Mouse (Mus musculus): ENCODE measurements around the gene Hcn2.
"Not testable (repeated sequence)": the region's sequence is repeated elsewhere in the genome, so short reads cannot be mapped to it uniquely, and the experiment has no call there.

Gene Hcn2

DNA sequence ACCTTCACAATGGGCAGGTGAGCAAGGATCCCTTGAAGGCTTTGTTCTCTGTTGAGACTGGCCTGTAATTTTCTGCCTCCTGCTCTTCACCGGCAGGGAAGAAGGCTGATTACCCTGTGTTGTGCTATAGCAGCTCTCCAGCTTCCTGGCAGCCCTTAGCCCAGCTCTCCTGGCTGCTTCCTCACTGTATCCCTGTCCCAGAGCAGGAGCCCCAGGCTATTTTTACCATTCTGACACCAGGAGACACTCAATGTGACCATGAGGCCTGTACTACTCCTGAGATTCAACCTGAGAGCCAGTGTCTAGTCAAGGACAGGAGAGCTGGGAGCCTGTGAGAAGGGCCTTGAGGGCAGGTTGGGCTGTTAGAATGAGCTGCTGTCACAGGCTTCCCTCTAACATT is 29.7 kb upstream of the Hcn2 start:
- in situ Hi-C loops (cut with MboI, MseI): loop anchor here (25.0 kb wide), 1 partner anchor 1099 kb away; the partner anchor contains the start of gene Syde1

DNA sequence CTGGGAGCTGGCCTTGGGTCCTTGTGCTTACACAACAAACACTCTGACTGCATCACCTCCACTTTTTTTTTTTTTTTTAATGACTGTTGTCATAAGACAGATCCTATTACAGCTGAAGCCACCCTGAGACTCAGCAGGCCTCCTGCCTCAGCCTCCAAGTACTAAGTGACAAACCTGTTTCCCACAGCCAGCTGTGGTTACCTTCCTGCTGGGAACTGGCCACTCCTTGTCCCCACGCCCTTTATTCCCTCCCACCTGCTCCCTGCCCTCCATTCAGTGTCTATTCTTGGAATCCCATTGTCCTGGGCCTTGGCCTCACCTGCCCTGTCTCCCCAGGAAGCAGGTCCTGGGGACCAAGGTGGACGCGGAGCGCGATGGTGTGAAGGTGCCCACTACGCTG is 28.9 kb upstream of the Hcn2 start:
- in situ Hi-C loops (cut with MboI, MseI): loop anchor here (25.0 kb wide), 1 partner anchor 1100 kb away; the partner anchor contains the start of gene Syde1

GRCm38 (mm10) chr10:79688720-79689119 is 27.7 kb upstream of the Hcn2 start, which contains the start of gene Gzmm:
TSS of gene Gzmm (plus strand) at chr10:79689020.
- in situ Hi-C loops (cut with MboI, MseI): loop anchor here (25.0 kb wide), 1 partner anchor 1101 kb away; the partner anchor contains the start of gene Syde1

GRCm38 (mm10) chr10:79689178-79689577 is 27.3 kb upstream of the Hcn2 start:
- in situ Hi-C loops (cut with MboI, MseI): loop anchor here (25.0 kb wide), 1 partner anchor 1102 kb away; the partner anchor contains the start of gene Syde1

DNA sequence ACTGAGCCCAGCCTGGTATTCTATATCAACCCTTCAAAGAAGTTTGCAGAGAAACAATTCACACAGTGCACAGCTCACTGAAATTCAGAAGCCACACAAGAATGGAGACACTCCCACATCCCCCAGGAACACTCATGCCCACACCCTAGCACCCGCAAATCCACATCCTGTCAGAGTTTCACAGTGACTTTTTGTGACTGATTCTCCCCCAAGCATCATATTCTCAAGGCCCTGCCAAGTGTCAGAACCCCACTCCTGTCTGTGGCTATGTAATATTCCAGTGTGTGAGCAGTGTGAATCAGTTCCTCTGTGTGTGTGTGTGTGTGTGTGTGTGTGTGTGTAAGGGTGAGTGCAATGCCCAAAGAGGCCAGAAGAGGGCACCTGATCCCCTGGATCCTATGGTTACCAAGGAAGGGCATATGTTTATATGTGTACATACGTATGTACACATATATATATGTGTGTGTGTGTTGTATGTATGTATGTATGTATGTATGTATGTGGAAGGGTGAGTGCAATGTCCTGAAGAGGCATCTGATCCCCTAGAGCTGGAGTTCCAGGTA is 24.4 kb upstream of the Hcn2 start:
- in situ Hi-C loops (cut with MboI, MseI): loop anchor here (25.0 kb wide), 1 partner anchor 1105 kb away; the partner anchor contains the start of gene Syde1

DNA sequence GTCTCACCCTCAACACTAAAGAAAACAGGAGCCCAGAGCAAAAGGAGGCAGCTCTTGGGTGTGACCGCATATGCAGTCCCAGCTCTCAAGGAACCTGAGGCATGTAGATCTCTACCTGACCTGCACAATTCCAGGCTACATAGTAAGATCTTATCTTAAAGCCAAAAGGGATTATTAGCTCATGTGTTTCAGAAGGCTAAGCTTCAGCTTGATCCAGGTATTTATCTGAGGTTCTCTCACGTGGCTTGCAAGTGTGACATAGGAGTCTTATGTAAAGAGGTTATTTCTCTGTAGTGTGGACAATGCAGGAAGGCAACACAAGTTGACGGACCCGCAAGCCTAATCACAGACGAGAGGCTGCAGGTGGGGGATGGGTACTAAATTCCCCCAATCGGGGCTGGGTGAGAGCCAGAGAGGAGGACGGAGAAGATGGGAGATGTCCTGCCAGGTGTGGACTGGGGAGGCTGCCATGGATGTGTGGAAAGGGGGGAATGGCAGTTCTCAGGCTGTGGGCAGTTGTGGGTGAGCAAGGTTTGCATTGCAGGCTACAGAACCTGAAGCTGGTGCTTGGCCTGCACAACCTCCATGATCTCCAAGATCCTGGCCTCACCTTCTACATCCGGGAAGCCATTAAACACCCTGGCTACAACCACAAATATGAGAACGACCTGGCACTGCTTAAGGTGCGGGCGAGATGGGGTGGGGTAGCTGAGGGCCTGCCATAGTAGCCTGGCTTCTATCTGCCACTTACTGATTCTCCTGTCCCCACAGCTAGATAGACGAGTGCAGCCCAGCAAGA is 22.7 kb upstream of the Hcn2 start:
- in situ Hi-C loops (cut with MboI, MseI): loop anchor here (25.0 kb wide), 1 partner anchor 1106 kb away; the partner anchor contains the start of gene Syde1

DNA sequence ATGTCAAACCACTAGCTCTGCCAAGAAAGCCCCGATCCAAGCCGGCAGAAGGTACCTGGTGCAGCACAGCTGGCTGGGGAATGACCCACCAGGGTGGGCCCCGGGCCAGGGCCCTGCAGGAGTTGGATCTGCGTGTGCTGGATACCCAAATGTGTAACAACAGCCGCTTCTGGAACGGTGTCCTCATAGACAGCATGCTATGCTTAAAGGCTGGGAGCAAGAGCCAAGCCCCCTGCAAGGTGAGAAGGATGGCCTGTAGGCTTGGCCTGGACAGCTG is 22.1 kb upstream of the Hcn2 start:
- in situ Hi-C loops (cut with MboI, MseI): loop anchor here (25.0 kb wide), 1 partner anchor 1107 kb away; the partner anchor contains the start of gene Syde1

DNA sequence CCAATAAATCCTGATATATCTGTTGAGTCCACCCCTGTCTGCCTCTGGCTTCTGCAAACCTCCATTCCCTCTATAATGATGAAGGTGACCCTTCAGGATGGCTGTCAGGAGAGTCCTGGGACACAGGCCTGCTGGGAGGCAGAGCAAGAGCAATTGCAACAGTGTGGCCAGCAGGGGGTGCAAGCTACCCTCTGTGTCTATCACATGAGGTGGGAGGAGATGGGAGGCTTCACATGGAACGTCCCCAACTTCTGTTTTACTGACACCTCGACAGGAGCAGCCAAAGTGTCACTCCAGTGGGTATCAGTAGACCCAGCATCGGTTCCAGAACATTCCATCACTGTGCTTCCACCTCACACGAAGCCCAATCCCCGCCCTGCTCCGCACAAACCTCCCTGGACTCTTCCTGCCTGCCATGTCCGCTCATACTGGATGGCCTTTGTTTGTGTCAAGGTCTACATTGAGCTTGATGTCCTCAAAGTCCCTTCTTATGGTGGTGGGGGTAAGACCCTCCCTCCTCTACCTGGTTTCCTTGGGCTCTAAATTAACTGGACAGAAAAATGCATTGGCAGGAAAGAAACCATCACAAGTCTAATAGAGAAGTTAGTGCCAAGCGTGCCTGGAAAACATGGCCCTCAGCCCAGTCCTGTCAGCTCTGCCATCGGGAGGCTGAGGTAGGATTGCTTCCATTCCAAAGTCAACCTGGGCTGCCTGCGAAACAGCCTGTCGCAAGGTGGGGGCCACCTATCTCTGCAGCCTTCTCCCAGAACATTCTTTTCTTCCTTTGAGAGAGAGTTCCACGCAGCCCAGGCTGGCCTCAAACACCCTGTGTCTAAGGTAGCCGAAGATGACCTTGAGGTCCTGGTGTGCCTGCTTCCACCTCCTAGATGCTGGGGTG is 21.0 kb upstream of the Hcn2 start:
- in situ Hi-C loops (cut with MboI, MseI): loop anchor here (25.0 kb wide), 1 partner anchor 1108 kb away; the partner anchor contains the start of gene Syde1

DNA sequence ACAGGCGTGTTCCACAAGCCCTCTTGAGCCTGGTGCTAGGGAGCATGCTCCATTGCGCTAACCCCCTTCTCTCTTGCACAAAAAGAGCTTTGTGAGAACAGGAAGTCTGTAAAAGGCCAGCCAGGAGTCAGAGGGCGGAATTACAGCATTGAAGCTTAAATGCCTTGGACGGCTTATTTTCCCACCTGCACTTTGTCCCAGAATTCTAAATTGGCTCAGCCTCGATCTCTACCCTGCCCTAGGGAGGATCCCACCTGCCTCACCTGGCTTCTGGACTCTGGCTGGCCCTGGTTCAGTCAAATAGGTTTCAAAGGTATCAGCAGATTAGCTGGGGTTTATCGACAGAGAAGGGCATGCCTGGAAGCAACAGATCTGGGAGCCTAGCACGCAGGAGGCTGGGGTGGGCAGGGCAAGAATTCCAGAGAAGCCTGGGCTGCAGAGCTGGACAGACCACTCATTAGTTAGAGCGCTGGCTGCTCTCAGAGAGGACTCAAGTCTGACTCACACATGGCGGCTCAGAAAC is 20.2 kb upstream of the Hcn2 start:
- in situ Hi-C loops (cut with MboI, MseI): loop anchor here (25.0 kb wide), 1 partner anchor 1109 kb away; the partner anchor contains the start of gene Syde1

DNA sequence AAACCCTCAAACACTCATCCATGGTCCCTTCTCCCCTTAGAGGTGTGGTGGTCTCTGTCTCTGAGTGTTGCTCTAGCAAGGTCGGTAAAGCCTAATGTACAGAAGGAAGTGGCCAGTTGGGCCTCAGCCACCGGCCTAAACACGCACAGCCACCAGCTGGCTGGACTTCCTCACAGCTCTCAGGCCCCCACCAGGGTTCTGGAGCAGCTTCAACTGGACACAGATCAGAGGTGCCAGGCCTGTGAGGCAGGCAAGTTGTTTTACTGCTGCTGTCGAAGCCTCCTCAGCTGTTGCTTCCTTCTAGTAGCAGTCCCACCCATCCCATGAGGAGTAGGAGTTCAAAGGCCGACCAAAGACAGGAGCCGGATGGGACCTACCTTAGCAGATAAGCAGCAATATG is 18.5 kb upstream of the Hcn2 start:
- in situ Hi-C loops (cut with MboI, MseI): loop anchor here (25.0 kb wide), 1 partner anchor 1111 kb away; the partner anchor contains the start of gene Syde1

- in situ Hi-C loops (cut with MboI, MseI): loop anchor here (25.0 kb wide), 1 partner anchor 1111 kb away; the partner anchor contains the start of gene Syde1
Measured at GRCm38 (mm10) chr10:79698459-79698858, 18.0 kb upstream of the Hcn2 start.

DNA sequence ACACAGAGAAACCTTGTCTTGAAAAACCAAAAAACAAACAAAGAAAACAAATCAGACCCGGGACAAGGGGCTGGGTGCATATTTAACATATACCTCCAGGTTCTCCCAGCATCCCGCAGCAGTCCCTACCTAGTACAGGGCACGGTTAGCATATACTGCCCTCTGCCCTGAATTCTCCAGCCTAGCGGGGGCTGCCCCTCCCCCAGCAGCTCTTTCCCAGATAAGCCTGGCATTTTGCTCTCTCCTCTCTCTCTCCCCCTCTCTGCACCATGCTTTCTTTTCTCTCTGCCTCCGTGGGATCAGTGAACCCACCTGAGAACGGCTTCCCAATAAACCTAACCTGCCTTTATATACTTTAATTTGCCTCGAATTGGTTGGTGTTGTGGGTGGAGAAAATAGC is 15.8 kb upstream of the Hcn2 start:
- in situ Hi-C loops (cut with MboI, MseI): no loop called here

GRCm38 (mm10) chr10:79701443-79702129 is 14.8 kb upstream of the Hcn2 start:
- in situ Hi-C loops (cut with MboI, MseI): no loop called here

- in situ Hi-C loops (cut with MboI, MseI): not testable (repeated sequence)
Measured at GRCm38 (mm10) chr10:79702970-79703369, 13.5 kb upstream of the Hcn2 start.

DNA sequence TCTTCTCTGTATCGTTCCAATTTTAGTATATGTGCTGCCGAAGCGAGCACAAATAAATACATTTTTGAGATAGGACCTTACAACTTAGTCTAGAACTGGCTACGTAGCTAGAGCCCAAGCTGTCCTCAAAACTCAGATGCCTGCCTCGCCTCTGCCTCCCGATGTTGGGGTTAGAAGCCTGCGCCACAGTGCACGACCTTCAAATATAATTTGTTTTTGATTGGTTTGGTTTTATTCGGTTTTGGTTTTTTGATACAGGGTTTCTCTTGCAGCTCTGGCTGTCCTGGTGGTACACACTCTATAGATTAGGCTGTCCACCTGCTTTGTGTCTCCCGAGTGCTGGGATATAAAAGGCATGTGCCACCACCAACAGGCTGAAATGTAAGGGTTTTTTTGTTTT is 12.9 kb upstream of the Hcn2 start:
- in situ Hi-C loops (cut with MboI, MseI): no loop called here

GRCm38 (mm10) chr10:79704065-79704969 is 12.1 kb upstream of the Hcn2 start, which contains the start of gene Bsg:
TSS of gene Bsg (plus strand) at chr10:79704491.
- in situ Hi-C loops (cut with MboI, MseI): no loop called here

GRCm38 (mm10) chr10:79704970-79705360 is 11.5 kb upstream of the Hcn2 start:
- in situ Hi-C loops (cut with MboI, MseI): no loop called here

- in situ Hi-C loops (cut with MboI, MseI): no loop called here
Measured at GRCm38 (mm10) chr10:79705951-79706350, 10.5 kb upstream of the Hcn2 start.

DNA sequence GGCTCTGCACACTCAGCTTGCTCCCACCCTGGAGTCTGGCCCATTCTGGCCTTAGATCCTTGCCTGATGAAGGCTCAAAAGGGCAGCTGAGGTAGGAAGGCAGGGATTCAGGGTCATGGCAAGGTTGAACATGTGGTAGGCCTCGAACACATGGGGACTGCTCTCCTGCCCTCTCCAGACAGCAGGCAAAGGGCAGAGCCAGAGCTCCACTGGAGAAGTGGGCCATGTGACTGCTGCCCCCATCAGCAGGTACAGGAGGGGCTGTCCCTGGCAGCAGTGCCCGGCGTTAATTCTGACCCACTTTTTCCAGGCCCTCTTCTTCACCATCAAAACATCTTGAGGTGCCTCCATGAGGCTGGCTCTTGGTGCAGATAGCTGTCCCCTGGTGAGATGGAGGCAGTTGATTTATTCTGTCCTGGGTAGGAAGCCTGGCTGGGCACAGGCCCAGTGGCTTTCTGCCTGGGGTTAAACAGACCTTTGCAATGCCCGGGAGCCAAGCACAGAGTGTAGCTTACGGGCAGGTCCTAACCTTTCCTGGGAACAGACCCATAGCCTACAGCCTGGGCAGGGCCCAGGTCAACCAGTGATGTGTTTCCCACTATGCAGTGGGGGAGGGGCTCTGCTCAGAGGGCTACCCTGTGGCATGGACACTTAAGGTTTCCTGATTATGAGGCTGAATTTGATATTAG is 9.9 kb upstream of the Hcn2 start:
- in situ Hi-C loops (cut with MboI, MseI): no loop called here
